Mouse (Mus musculus): Measurements from ENCODE around the gene Elmod3. TPM values are rescaled to one million over a fixed set of nuclear protein-coding genes. Genes with fewer than 3 reads are reported as not detected.

Elmod3 gene
- polyA plus RNA-seq, 1 experiment: 20.5 TPM

GRCm38 (mm10) chr6:72620920-72621319, 22.7 kb upstream of the Elmod3 start:
- TF ChIP-seq GATA1 (IDR thresholded peaks at IDR 0.05; ENCODE audit: low read length): no peak

- TF ChIP-seq GATA1 (IDR thresholded peaks at IDR 0.05; ENCODE audit: low read length): no peak
Measured at GRCm38 (mm10) chr6:72619734-72620532, 21.7 kb upstream of the Elmod3 start.

- no peak for TF ChIP-seq GATA1 (IDR thresholded peaks at IDR 0.05; ENCODE audit: low read length)
Measured at GRCm38 (mm10) chr6:72616643-72617288, 18.6 kb upstream of the Elmod3 start, which contains the start of gene Tgoln1. Gene Tgoln1, minus strand, starts transcription at chr6:72617000.

GRCm38 (mm10) chr6:72615561-72616375, 17.6 kb upstream of the Elmod3 start:
- no peak for TF ChIP-seq GATA1 (IDR thresholded peaks at IDR 0.05; ENCODE audit: low read length)

GRCm38 (mm10) chr6:72615151-72615550, 16.9 kb upstream of the Elmod3 start:
- no peak for TF ChIP-seq GATA1 (IDR thresholded peaks at IDR 0.05; ENCODE audit: low read length)

GRCm38 (mm10) chr6:72610261-72610660, 12.0 kb upstream of the Elmod3 start:
- TF ChIP-seq GATA1 (IDR thresholded peaks at IDR 0.05; ENCODE audit: low read length): no peak

- TF ChIP-seq GATA1 (IDR thresholded peaks at IDR 0.05; ENCODE audit: low read length): no peak
Measured at GRCm38 (mm10) chr6:72608662-72609184, 10.5 kb upstream of the Elmod3 start.

GRCm38 (mm10) chr6:72607676-72608075, 9.5 kb upstream of the Elmod3 start:
- no peak for TF ChIP-seq GATA1 (IDR thresholded peaks at IDR 0.05; ENCODE audit: low read length)

- TF ChIP-seq GATA1 (IDR thresholded peaks at IDR 0.05; ENCODE audit: low read length): no peak
Measured at GRCm38 (mm10) chr6:72607060-72607459, 8.8 kb upstream of the Elmod3 start.

GRCm38 (mm10) chr6:72604066-72604465, 5.9 kb upstream of the Elmod3 start:
- no peak for TF ChIP-seq GATA1 (IDR thresholded peaks at IDR 0.05; ENCODE audit: low read length)

- no peak for TF ChIP-seq GATA1 (IDR thresholded peaks at IDR 0.05; ENCODE audit: low read length)
Measured at GRCm38 (mm10) chr6:72601732-72602131, 3.5 kb upstream of the Elmod3 start.

GRCm38 (mm10) chr6:72600771-72601170, 2.6 kb upstream of the Elmod3 start:
- no peak for TF ChIP-seq GATA1 (IDR thresholded peaks at IDR 0.05; ENCODE audit: low read length)

- TF ChIP-seq GATA1 (IDR thresholded peaks at IDR 0.05; ENCODE audit: low read length): no peak
Measured at GRCm38 (mm10) chr6:72600216-72600615, 2.0 kb upstream of the Elmod3 start.

GRCm38 (mm10) chr6:72598791-72599557, 761 bp upstream of the Elmod3 start:
- TF ChIP-seq GATA1 (IDR thresholded peaks at IDR 0.05; ENCODE audit: low read length): no peak
